Mouse (Mus musculus): ENCODE data around the gene Lamtor4.

GRCm38 (mm10) chr5:138223287-138223686 is 32.0 kb upstream of the Lamtor4 start:
- TF ChIP-seq CTCF (IDR thresholded peaks at IDR 0.05; ENCODE audit: low read depth, low read length) (no peak), POLR2A (IDR thresholded peaks at IDR 0.05; ENCODE audit: insufficient read depth, low read length) (no peak), EP300 (IDR thresholded peaks at IDR 0.05; ENCODE audit: insufficient read depth, low read depth, low read length) (no peak)

Data from ES-Bruce4 (cell line).